Mouse (Mus musculus) liver, adult (tissue): ENCODE measurements around the gene Gabra5.

Experiments
- GATA4 ChIP-seq: IDR thresholded peaks from 2 replicates; pipeline ENCODE4 v1.6.1; 2014; ENCODE audit warnings: mild to moderate bottlenecking, low read length; ENCODE audit not compliant: insufficient replicate concordance

Gene Gabra5

GRCm38 (mm10) chr7:57421044-57421443 lies 88.8 kb downstream of the Gabra5 start:
- TF ChIP-seq GATA4, result no peak

- TF ChIP-seq GATA4, result no peak
These were observed 90.5 kb downstream of the Gabra5 start, which contains the start of gene Gabrb3 for GRCm38 (mm10) chr7:57419392-57419791. TSS of gene Gabrb3 (plus strand) at chr7:57419692.

- TF ChIP-seq GATA4, result no peak
These were observed 97.0 kb downstream of the Gabra5 start for GRCm38 (mm10) chr7:57412896-57413295.

GRCm38 (mm10) chr7:57411163-57411562 lies 98.7 kb downstream of the Gabra5 start:
- TF ChIP-seq GATA4, result no peak

GRCm38 (mm10) chr7:57393551-57393950 lies 116.3 kb downstream of the Gabra5 start:
- TF ChIP-seq GATA4, result no peak

- no peak for TF ChIP-seq GATA4
These were observed 119.8 kb downstream of the Gabra5 start for GRCm38 (mm10) chr7:57390046-57390445.

- no peak for TF ChIP-seq GATA4
These were observed 122.6 kb downstream of the Gabra5 start for GRCm38 (mm10) chr7:57387341-57387654.

GRCm38 (mm10) chr7:57386517-57387340 lies 123.1 kb downstream of the Gabra5 start, which contains the start of gene Gabrg3:
TSS of gene Gabrg3 (minus strand) at chr7:57387188.
- TF ChIP-seq GATA4, result no peak

- TF ChIP-seq GATA4, result no peak
These were observed 125.7 kb downstream of the Gabra5 start for GRCm38 (mm10) chr7:57384112-57384511.

- no peak for TF ChIP-seq GATA4
These were observed 143.9 kb downstream of the Gabra5 start for GRCm38 (mm10) chr7:57366013-57366390.

- TF ChIP-seq GATA4, result no peak
These were observed 144.5 kb downstream of the Gabra5 start for GRCm38 (mm10) chr7:57365134-57366012.

- TF ChIP-seq GATA4, result no peak
These were observed 146.0 kb downstream of the Gabra5 start for GRCm38 (mm10) chr7:57363812-57364211.

- no peak for TF ChIP-seq GATA4
These were observed 151.9 kb downstream of the Gabra5 start for GRCm38 (mm10) chr7:57357871-57358540.
